Mouse (Mus musculus): ENCODE measurements at regions not wholly inside any gene's neighbourhood (a gene's known extent, or its start where the extent isn't known, plus 50 kb on each side); places are given as distances from the start of the nearest gene placed in this dataset.
A peak's percentile ranks its signal among the peaks of the same experiment; 100 is the strongest.

- no peak for DNase-seq (ENCODE audit: extremely low spot score in 1 of 2, low spot score in 1 of 2)
Observed at GRCm38 (mm10) chr9:84283296-84283695, 358.4 kb downstream of the Bckdhb start.

- no peak for DNase-seq (ENCODE audit: extremely low spot score in 1 of 2, low spot score in 1 of 2)
Observed at GRCm38 (mm10) chr9:84285604-84286003, 360.7 kb downstream of the Bckdhb start.

GRCm38 (mm10) chr9:84295891-84296290, 370.9 kb downstream of the Bckdhb start:
- DNase-seq (ENCODE audit: extremely low spot score in 1 of 2, low spot score in 1 of 2) = no peak

GRCm38 (mm10) chr9:84296456-84296855, 371.5 kb downstream of the Bckdhb start:
- no peak for DNase-seq (ENCODE audit: extremely low spot score in 1 of 2, low spot score in 1 of 2)

GRCm38 (mm10) chr9:84304398-84304797, 379.5 kb downstream of the Bckdhb start:
- no peak for DNase-seq (ENCODE audit: extremely low spot score in 1 of 2, low spot score in 1 of 2)

- DNase-seq (ENCODE audit: extremely low spot score in 1 of 2, low spot score in 1 of 2) = no peak
Observed at GRCm38 (mm10) chr9:84318811-84319210, 393.9 kb downstream of the Bckdhb start.

GRCm38 (mm10) chr9:84319338-84319737, 394.4 kb downstream of the Bckdhb start:
- DNase-seq (ENCODE audit: extremely low spot score in 1 of 2, low spot score in 1 of 2) = no peak

- no peak for DNase-seq (ENCODE audit: extremely low spot score in 1 of 2, low spot score in 1 of 2)
Observed at GRCm38 (mm10) chr9:84323145-84323544, 398.2 kb downstream of the Bckdhb start.

- DNase-seq (ENCODE audit: extremely low spot score in 1 of 2, low spot score in 1 of 2) = no peak
Observed at GRCm38 (mm10) chr9:84331083-84331602, 406.2 kb downstream of the Bckdhb start.

GRCm38 (mm10) chr9:84343435-84344095, 418.6 kb downstream of the Bckdhb start:
- peak; percentile 77 to 94 for DNase-seq (ENCODE audit: extremely low spot score in 1 of 2, low spot score in 1 of 2)

GRCm38 (mm10) chr9:84350223-84350622, 425.3 kb downstream of the Bckdhb start:
- no peak for DNase-seq (ENCODE audit: extremely low spot score in 1 of 2, low spot score in 1 of 2)

- no peak for DNase-seq (ENCODE audit: extremely low spot score in 1 of 2, low spot score in 1 of 2)
Observed at GRCm38 (mm10) chr9:84354409-84354808, 429.5 kb downstream of the Bckdhb start.

GRCm38 (mm10) chr9:84356167-84356566, 431.2 kb downstream of the Bckdhb start:
- DNase-seq (ENCODE audit: extremely low spot score in 1 of 2, low spot score in 1 of 2) = no peak

GRCm38 (mm10) chr9:84359879-84360278, 434.9 kb downstream of the Bckdhb start:
- DNase-seq (ENCODE audit: extremely low spot score in 1 of 2, low spot score in 1 of 2) = no peak

GRCm38 (mm10) chr9:84360484-84360883, 435.5 kb downstream of the Bckdhb start:
- no peak for DNase-seq (ENCODE audit: extremely low spot score in 1 of 2, low spot score in 1 of 2)

- DNase-seq (ENCODE audit: extremely low spot score in 1 of 2, low spot score in 1 of 2) = no peak
Observed at GRCm38 (mm10) chr9:84363478-84363877, 438.5 kb downstream of the Bckdhb start.

- no peak for DNase-seq (ENCODE audit: extremely low spot score in 1 of 2, low spot score in 1 of 2)
Observed at GRCm38 (mm10) chr9:84369200-84369599, 444.3 kb downstream of the Bckdhb start.

GRCm38 (mm10) chr9:84370260-84370659, 445.3 kb downstream of the Bckdhb start:
- no peak for DNase-seq (ENCODE audit: extremely low spot score in 1 of 2, low spot score in 1 of 2)

GRCm38 (mm10) chr9:84375746-84376145, 450.8 kb downstream of the Bckdhb start:
- no peak for DNase-seq (ENCODE audit: extremely low spot score in 1 of 2, low spot score in 1 of 2)

- no peak for DNase-seq (ENCODE audit: extremely low spot score in 1 of 2, low spot score in 1 of 2)
Observed at GRCm38 (mm10) chr9:84376621-84377020, 451.7 kb downstream of the Bckdhb start.

GRCm38 (mm10) chr9:84381942-84382341, 457.0 kb downstream of the Bckdhb start:
- DNase-seq (ENCODE audit: extremely low spot score in 1 of 2, low spot score in 1 of 2) = no peak

- DNase-seq (ENCODE audit: extremely low spot score in 1 of 2, low spot score in 1 of 2) = no peak
Observed at GRCm38 (mm10) chr9:84389831-84390230, 464.9 kb downstream of the Bckdhb start.

Measured in frontal cortex, adult 2 months (tissue).